Mouse (Mus musculus) testis, adult 2 months (tissue): ENCODE results near the gene Shc3.

Experiments used
- CTCF ChIP-seq: fragments of 200-500 bp; IDR thresholded peaks from 2 replicates; pipeline ENCODE4 v1.5.1; 2012; ENCODE audit warnings: low read depth, mild to moderate bottlenecking, inconsistent platforms, low read length, moderate library complexity; ENCODE audit not compliant: control insufficient read depth, insufficient read depth, insufficient replicate concordance
- POLR2A ChIP-seq: fragments of 200-500 bp; IDR thresholded peaks from 2 replicates; pipeline ENCODE4 v1.6.1; 2012; ENCODE audit warnings: low read depth, mild to moderate bottlenecking, inconsistent platforms, low read length, moderate library complexity; ENCODE audit not compliant: control insufficient read depth

DNA sequence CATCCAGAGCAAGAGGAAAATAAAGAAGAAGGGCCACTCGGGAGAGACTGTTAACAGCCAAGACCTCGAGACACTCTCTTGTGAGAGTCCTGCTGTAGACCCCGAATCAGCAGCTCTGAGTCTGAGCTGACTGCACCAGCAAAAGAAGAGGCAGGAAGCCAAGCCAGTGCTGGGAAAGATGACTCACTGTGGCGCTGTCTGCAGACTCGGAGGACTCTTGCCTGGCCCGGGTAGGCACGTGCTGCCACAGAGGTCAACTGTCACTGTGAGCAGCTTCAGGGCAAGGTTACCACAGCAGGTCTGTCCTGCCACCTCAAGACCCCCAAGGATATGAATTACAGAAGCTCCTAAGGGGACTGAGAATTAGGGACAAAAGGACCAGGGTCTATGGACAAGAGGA, 42.7 kb downstream of the Shc3 start:
- TF ChIP-seq POLR2A (no peak), CTCF (no peak)
